Mouse (Mus musculus): ENCODE results near the gene Cys1.

DNA sequence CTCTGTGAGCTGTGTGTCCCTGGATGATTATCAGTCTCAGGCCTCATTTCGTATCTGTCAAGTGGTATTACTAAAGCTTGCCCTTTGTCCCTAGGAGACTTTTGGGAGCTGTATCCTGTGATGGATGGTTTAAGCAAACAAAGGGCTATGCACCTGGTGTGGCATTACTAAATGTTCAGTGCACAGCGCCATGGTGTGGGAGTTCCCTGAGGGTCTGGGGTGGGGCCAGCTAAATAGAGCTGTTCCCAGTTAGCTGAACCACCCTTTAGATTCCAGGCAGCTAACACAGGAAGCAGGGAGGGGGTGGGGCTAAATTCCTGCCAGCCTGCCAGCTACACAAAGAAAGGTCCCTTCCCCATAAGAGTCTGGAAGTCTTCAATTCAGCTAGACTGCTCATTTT lies 42.8 kb upstream of the Cys1 start:
- no peak for TF ChIP-seq CTCF (IDR thresholded peaks at IDR 0.05; ENCODE audit: low read depth, low read length)
- no peak for TF ChIP-seq GATA1 (IDR thresholded peaks at IDR 0.05; ENCODE audit: borderline replicate concordance, low read length)

Measured in G1E (cell line).